Mouse (Mus musculus) embryo, embryonic 11 days (tissue): ENCODE data around the gene Hectd1.
A peak's percentile ranks its signal among the peaks of the same experiment; 100 is the strongest.

Source experiments
- DNase-seq: peaks from one replicate; pipeline ENCODE4 v3.0.0-alpha.2; 2015

Hectd1 gene

GRCm38 (mm10) chr12:51843576-51844520, 14.5 kb upstream of the Hectd1 start:
- DNase-seq, result no peak

GRCm38 (mm10) chr12:51842081-51842864, 12.9 kb upstream of the Hectd1 start:
- DNase-seq, result no peak

- DNase-seq, result no peak
Measured at GRCm38 (mm10) chr12:51839856-51840255, 10.5 kb upstream of the Hectd1 start.

- DNase-seq, result no peak
Measured at GRCm38 (mm10) chr12:51835219-51835618, 5.9 kb upstream of the Hectd1 start.

- no peak for DNase-seq
Measured at GRCm38 (mm10) chr12:51831931-51832330, 2.6 kb upstream of the Hectd1 start.

GRCm38 (mm10) chr12:51831296-51831695, 2.0 kb upstream of the Hectd1 start:
- no peak for DNase-seq

- DNase-seq, result no peak
Measured at GRCm38 (mm10) chr12:51830671-51831070, 1.3 kb upstream of the Hectd1 start.

- no peak for DNase-seq
Measured at GRCm38 (mm10) chr12:51830077-51830402, 704 bp upstream of the Hectd1 start.

- peak; percentile 74 for DNase-seq
Measured at GRCm38 (mm10) chr12:51828716-51829289, 533 bp downstream of the Hectd1 start.

- no peak for DNase-seq
Measured at GRCm38 (mm10) chr12:51827958-51828650, 1.2 kb downstream of the Hectd1 start.

GRCm38 (mm10) chr12:51825338-51825737, 4.0 kb downstream of the Hectd1 start:
- no peak for DNase-seq

GRCm38 (mm10) chr12:51823311-51823710, 6.0 kb downstream of the Hectd1 start:
- no peak for DNase-seq

- DNase-seq, result no peak
Measured at GRCm38 (mm10) chr12:51822861-51823260, 6.5 kb downstream of the Hectd1 start.

- DNase-seq, result no peak
Measured at GRCm38 (mm10) chr12:51822236-51822635, 7.1 kb downstream of the Hectd1 start.

GRCm38 (mm10) chr12:51821256-51821655, 8.1 kb downstream of the Hectd1 start:
- DNase-seq, result no peak

GRCm38 (mm10) chr12:51819951-51820498, 9.3 kb downstream of the Hectd1 start:
- DNase-seq, result no peak

GRCm38 (mm10) chr12:51817815-51818613, 11.3 kb downstream of the Hectd1 start:
- no peak for DNase-seq

GRCm38 (mm10) chr12:51811388-51812140, 17.8 kb downstream of the Hectd1 start:
- DNase-seq, result no peak

GRCm38 (mm10) chr12:51810564-51810963, 18.8 kb downstream of the Hectd1 start:
- DNase-seq, result no peak

- DNase-seq, result peak; percentile 23
Measured at GRCm38 (mm10) chr12:51784842-51785241, 44.5 kb downstream of the Hectd1 start.

- no peak for DNase-seq
Measured at GRCm38 (mm10) chr12:51768702-51769101, 60.6 kb downstream of the Hectd1 start.
